Mouse (Mus musculus): ENCODE data around the gene Ddx19a.
"Not testable (repeated sequence)": the region's sequence is repeated elsewhere in the genome, so short reads cannot be mapped to it uniquely, and the experiment has no call there.

Ddx19a gene

DNA sequence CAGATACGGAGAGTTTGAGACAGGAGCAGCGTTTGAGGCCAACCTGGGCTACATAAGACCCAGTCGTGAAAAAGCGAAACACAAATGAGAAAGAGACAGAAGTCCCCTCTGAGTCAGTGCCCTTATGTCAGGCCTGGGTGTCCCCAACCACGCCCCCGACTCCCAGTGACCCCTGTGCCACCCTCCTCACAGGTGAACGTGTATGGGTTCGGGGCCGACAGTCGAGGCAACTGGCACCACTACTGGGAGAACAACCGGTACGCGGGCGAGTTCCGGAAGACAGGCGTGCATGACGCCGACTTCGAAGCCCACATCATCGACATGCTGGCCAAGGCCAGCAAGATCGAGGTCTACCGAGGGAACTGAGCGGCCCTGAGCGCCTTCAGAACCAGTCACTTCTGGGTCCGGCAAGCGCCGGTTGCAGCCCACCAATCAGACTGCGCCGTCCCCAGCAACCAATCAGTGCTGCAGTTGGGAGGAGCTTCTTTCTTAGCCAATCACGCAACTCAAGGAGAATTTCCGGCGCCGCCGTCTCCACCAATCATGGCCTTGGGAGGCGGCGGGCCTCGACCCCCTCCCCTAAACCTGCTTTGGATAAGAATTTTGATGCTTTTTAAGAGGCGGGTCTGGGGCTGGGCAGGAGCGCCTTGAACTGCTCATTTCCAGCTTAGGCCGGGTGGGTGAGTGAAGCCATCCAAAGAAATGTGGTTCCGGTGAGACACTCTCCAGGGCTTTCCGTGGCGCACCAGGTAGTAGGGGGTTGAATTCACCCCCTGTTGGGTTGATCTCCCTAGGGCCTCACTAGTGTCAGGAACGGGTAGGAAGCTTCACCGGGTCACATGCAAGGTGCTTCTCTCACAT lies 27.5 kb downstream of the Ddx19a start:
- DNase-seq (ENCODE audit: low read depth), result peak; percentile 92

DNA sequence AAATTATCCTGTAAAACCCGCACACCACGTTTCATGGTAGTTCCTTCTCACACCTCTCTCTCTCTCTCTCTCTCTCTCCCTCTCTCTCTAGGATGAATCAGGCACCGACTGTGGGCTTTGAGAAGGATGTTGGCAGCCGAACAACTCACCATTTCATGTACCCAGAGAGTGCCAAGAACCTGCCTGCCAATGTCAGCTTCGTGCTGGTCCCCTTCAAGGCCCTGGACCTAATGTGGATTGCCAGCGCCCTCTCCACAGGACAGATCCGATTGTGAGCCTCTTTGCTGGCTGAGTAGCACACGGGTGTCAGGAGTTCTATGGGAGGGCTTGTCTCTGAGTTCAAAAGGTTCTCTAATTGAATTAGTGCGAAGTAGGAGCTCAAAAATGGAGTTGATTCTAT lies 30.3 kb downstream of the Ddx19a start:
- DNase-seq (ENCODE audit: low read depth), result no peak

- DNase-seq (ENCODE audit: low read depth), result no peak
Observed at GRCm38 (mm10) chr8:110966586-110966985, 31.0 kb downstream of the Ddx19a start.

- DNase-seq (ENCODE audit: low read depth), result no peak
Observed at GRCm38 (mm10) chr8:110965594-110965993, 32.0 kb downstream of the Ddx19a start.

- DNase-seq (ENCODE audit: low read depth), result no peak
Observed at GRCm38 (mm10) chr8:110964666-110965065, 32.9 kb downstream of the Ddx19a start.

- no peak for DNase-seq (ENCODE audit: low read depth)
Observed at GRCm38 (mm10) chr8:110963051-110963450, 34.5 kb downstream of the Ddx19a start.

- no peak for DNase-seq (ENCODE audit: low read depth)
Observed at GRCm38 (mm10) chr8:110959906-110960305, 37.7 kb downstream of the Ddx19a start.

DNA sequence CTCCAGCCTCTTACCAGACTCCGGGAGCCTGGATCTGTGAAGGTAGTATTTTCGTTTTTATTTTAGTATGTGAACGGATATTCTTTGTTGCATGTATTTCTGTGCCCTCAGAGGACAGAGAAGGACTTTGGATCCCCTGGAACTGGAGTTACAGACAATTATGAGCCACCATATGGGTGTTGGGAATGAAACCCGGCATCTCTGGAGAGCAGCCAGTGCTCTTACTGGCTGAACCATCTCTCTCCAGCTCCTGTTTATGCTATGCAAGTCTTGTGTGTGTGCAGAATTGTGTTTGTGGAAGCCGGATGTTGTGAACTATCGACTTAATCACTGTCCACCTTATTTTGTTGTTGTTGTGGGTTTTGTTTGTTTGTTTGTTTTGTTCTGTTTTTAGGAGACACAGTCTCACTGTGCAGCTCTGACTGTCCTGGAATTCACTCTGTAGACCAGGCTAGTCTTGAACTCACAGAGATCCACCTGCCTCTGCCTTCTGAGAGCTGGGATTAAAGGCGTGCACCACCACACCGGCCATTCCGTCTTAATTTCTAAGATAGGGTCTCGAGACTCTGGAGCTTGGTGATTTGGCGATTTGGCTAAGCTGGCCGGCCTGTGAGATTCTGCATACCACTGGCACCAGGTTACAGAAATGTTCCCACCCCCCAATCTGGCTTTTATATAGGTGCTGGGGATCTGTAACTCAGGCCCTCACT lies 38.4 kb downstream of the Ddx19a start:
- DNase-seq (ENCODE audit: low read depth), result no peak

GRCm38 (mm10) chr8:110958553-110958952 lies 39.0 kb downstream of the Ddx19a start:
- DNase-seq (ENCODE audit: low read depth), result not testable (repeated sequence)

- DNase-seq (ENCODE audit: low read depth), result no peak
Observed at GRCm38 (mm10) chr8:110958135-110958534, 39.5 kb downstream of the Ddx19a start.

- DNase-seq (ENCODE audit: low read depth), result no peak
Observed at GRCm38 (mm10) chr8:110957471-110957870, 40.1 kb downstream of the Ddx19a start.

DNA sequence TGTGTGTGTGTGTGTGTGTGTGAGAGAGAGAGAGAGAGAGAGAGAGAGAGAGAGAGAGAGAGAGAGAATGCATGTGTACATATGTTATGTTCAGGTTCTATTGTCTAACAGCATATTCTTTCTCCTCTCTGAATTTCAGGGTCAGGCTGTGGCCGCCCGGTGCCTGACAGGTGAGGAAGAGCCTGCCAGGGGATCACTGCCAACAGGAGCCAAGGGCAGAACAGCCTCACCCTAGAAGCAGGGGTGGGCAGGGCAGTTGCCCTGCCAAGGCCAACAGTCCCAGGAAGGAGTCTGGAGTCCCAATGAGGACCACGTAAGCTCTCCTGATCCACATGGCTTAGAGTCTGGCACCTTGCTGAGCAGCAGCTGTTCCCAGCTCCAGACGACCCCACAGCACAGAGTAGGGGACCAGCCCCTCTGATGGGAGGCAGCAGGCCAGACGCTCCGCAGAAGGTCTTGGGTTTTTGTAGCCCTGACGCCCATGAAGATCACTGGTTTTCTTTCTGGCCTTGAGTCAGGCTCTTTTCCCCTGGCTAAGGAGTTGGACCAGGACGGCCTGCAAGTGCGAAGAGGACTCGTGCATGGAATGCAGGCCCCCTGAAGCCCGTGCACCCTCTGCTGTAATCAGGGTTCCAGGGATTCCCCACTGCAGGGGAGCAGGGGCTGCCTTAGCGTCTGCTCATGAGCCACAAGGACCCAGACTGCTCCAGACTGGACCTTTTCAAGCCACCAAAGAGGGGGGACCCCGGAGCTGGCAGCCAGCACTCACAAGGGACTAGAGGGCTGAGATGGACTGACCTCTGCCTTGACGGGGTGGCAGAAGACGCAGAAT lies 40.8 kb downstream of the Ddx19a start:
- DNase-seq (ENCODE audit: low read depth), result no peak

DNA sequence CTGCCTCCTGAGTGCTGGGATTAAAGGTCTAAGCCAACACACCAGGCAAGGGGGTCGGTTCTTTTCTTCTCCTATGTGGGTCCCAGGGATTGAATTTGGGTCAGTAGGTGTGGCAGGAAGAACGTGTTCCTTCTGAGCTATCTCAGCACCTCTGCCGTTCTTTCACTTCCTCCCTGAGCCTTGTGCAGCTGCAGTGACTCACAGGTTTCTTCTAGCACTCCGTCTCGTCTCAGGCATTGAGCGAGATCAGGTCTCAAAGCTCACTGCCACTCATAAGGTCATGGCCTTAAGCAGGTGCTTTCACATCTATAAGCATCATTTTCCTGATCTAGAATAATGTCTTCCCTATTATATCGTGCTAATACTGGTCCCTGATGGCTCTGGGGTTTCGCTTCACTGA lies 42.8 kb downstream of the Ddx19a start:
- DNase-seq (ENCODE audit: low read depth), result no peak

- no peak for DNase-seq (ENCODE audit: low read depth)
Observed at GRCm38 (mm10) chr8:110950065-110950484, 47.5 kb downstream of the Ddx19a start.

GRCm38 (mm10) chr8:110945716-110946115 lies 51.9 kb downstream of the Ddx19a start:
- no peak for DNase-seq (ENCODE audit: low read depth)

DNA sequence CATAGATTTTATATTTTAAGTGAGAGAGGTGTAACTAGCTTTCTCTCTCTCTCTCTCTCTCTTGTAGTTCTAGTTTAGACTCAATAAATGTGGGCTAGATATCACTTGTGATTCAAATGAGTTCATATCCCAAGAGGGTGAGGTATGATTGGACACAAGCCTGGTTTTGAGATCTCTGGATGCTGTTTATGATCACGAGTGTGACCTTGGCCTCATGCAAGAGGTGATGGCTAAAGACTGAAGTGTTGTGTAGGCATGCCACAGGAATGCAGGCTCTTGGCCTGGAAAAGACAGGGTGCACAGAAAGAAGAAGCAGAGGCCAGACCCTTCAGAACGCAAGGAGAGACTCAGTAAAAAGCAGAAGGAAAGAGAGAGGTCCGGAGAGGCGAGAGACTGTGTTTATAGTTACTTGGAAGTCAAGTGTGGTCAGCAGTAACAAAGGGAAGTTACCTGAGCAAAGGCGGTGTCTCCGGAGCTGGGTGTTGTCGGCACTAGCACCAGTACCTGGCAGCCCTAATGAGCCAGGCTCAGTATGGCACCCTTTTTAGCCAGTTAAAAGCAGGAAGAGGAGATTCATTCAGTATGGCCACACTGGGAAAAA lies 53.2 kb downstream of the Ddx19a start:
- DNase-seq (ENCODE audit: low read depth), result no peak

DNA sequence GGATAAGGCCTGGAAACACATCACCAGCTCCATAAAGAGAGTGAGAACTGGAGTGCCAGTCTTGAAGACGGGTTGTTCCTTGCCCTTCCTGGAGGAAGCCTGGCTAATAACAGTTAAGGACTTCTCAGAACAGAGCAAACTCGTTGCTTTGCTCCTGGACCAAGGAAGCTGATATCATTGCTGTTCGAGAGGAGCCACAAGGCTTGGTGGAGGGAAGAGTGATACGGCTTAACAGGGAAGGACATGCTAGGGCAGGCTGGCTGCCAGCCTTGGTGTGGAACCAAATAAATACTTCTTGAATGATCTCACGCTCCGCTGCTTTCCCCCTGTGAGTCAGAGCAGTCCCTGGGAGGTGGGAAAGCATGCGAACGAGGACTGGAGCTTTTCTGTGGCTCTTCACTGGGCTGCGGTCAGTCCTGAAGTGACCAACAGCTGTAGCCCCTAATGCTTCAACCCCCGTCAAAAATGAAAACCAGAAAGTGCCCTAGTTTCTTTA lies 56.1 kb downstream of the Ddx19a start:
- no peak for DNase-seq (ENCODE audit: low read depth)

- no peak for DNase-seq (ENCODE audit: low read depth)
Observed at GRCm38 (mm10) chr8:110940682-110941452, 56.7 kb downstream of the Ddx19a start.

DNA sequence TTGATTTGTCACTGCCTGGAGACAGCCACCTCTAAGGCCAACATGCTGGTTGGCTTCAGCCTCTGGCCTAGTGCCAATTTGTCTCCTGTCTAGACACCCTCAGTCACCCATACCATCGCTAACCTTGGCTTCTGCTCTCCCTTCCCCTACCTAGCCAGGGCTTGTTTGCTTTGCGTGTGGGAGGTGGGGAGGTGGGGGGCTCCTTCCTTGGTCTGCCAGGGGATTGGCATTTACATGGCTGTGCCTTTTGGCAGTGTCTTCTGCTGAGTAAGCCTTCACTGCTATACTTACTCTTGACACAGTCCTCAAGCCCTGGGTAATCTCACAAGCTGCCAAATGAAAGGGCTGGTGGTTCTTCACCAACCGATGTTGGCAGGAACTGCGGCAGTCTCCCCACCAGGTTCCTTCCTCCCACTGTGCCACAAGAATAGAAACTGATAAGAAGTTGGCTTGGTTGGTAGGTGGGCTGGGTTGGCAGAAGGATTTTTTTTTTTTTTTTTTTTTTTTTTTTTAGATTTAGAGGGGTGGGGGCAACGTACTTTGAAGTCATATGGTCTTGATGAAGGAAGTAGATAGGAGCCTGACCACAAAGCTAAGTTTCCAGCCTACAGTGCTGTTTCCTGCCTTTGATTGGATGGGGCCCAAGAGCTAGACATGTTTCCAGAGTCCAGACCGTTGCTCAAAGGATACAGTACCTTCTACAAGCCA lies 58.6 kb downstream of the Ddx19a start:
- DNase-seq (ENCODE audit: low read depth), result no peak

DNA sequence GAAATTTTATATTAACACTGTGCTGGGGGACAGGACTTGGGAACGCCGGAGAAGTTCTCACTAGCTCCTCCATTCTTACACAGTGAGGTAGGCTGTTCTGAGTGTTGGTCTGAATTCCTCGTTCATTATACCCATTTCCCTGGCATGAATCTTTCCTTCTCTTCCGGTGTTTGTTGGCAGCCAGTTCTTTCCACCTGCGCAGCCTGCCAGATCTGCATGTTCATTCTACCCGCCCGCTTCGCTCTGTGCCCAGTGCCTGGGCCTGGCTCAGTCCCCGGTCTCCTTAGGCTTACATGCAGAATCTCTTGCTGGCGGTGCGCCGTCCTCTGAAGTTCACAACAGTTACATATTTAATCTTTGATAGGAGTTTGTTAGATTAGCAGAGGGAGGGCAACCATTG lies 61.4 kb downstream of the Ddx19a start:
- no peak for DNase-seq (ENCODE audit: low read depth)
